Mouse (Mus musculus): Measurements from ENCODE around the gene Tut1. TPM values are rescaled to one million over a fixed set of nuclear protein-coding genes. Genes with fewer than 3 reads are reported as not detected.

Gene Tut1
- polyA plus RNA-seq, 1 experiment from 2014 or later, result 29.7 TPM

GRCm38 (mm10) chr19:8928689-8929223 lies 24.9 kb upstream of the Tut1 start:
- Histone ChIP-seq H3K36me3 (peaks cover 26% of the 10 kb centered on the region; the same call in 1 of the 2 replicates), H3K9me3 (no peaks in the 10 kb centered on the region), H3K4me1 (peaks cover 15% of the 10 kb centered on the region), H3K27ac (peak overlapping the region; percentile 92), H3K27me3 (no peaks in the 10 kb centered on the region), H3K9ac (peak overlapping the region; percentile 70; the same call in 1 of the 2 replicates), H3K4me2 (peak overlapping the region; percentile 67), H3K4me3 (peak overlapping the region; percentile 79)
- WGBS, result 24% methylated on average over 16 of the region's 16 CpGs
- peak; percentile 7; the same call in 1 of the 2 replicates for ATAC-seq (ENCODE audit: borderline replicate concordance, extremely low read depth, low FRiP score, low TSS enrichment)

GRCm38 (mm10) chr19:8929224-8930088 lies 24.2 kb upstream of the Tut1 start, which contains the start of the genes Rom1 and Eml3:
Gene Rom1 (minus strand): TSS chr19:8929356.
Gene Eml3 (plus strand): TSS chr19:8929552.
- H3K9ac ChIP-seq, result peak within 1 kb of the TSS; percentile 70
- peak within 1 kb of the TSS; percentile 79 for H3K4me3 ChIP-seq
- 1% methylated on average over 66 of the region's 74 CpGs for WGBS
- H3K4me1 ChIP-seq, result peaks cover 15% of the 10 kb centered on the region
- peak within 1 kb of the TSS; percentile 92 for H3K27ac ChIP-seq
- H3K27me3 ChIP-seq, result no peaks in the 10 kb centered on the region
- H3K36me3 ChIP-seq, result peaks cover 24% of the 10 kb centered on the region; the same call in 1 of the 2 replicates
- H3K4me2 ChIP-seq, result peak within 1 kb of the TSS; percentile 67
- H3K9me3 ChIP-seq, result no peaks in the 10 kb centered on the region
- ATAC-seq (ENCODE audit: borderline replicate concordance, extremely low read depth, low FRiP score, low TSS enrichment), result peak; percentile 84

GRCm38 (mm10) chr19:8930117-8930516 lies 23.5 kb upstream of the Tut1 start:
- H3K4me1 ChIP-seq, result peaks cover 15% of the 10 kb centered on the region
- peaks cover 30% of the 10 kb centered on the region for H3K36me3 ChIP-seq
- ATAC-seq (ENCODE audit: borderline replicate concordance, extremely low read depth, low FRiP score, low TSS enrichment), result no peak
- H3K27ac ChIP-seq, result peak overlapping the region; percentile 92
- WGBS, result 4% methylated on average over 11 of the region's 11 CpGs
- H3K9me3 ChIP-seq, result no peaks in the 10 kb centered on the region
- peak overlapping the region; percentile 70 for H3K9ac ChIP-seq
- no peaks in the 10 kb centered on the region for H3K27me3 ChIP-seq
- peak overlapping the region; percentile 67 for H3K4me2 ChIP-seq
- H3K4me3 ChIP-seq, result peak overlapping the region; percentile 79

GRCm38 (mm10) chr19:8930771-8931170 lies 22.9 kb upstream of the Tut1 start:
- H3K4me2 ChIP-seq, result peak overlapping the region; percentile 67
- no peaks in the 10 kb centered on the region for H3K27me3 ChIP-seq
- H3K9me3 ChIP-seq, result no peaks in the 10 kb centered on the region
- peaks cover 15% of the 10 kb centered on the region for H3K4me1 ChIP-seq
- H3K36me3 ChIP-seq, result peaks cover 31% of the 10 kb centered on the region
- 73% methylated on average over 7 of the region's 7 CpGs for WGBS
- ATAC-seq (ENCODE audit: borderline replicate concordance, extremely low read depth, low FRiP score, low TSS enrichment), result no peak
- H3K9ac ChIP-seq, result peak overlapping the region; percentile 70
- H3K4me3 ChIP-seq, result peak overlapping the region; percentile 79
- no peak overlapping the region for H3K27ac ChIP-seq

GRCm38 (mm10) chr19:8936736-8937135 lies 16.9 kb upstream of the Tut1 start:
- 85% methylated on average over 2 of the region's 2 CpGs for WGBS
- no peak overlapping the region for H3K27ac ChIP-seq
- peaks cover 42% of the 10 kb centered on the region for H3K36me3 ChIP-seq
- no peak for ATAC-seq (ENCODE audit: borderline replicate concordance, extremely low read depth, low FRiP score, low TSS enrichment)
- no peak overlapping the region for H3K9ac ChIP-seq
- no peak overlapping the region for H3K4me2 ChIP-seq
- no peak overlapping the region for H3K4me3 ChIP-seq
- no peaks in the 10 kb centered on the region for H3K9me3 ChIP-seq
- H3K4me1 ChIP-seq, result peaks cover 10% of the 10 kb centered on the region
- H3K27me3 ChIP-seq, result no peaks in the 10 kb centered on the region

- WGBS, result 78% methylated on average over 15 of the region's 15 CpGs
- Histone ChIP-seq H3K4me3 (no peak overlapping the region), H3K27me3 (no peaks in the 10 kb centered on the region), H3K4me2 (peak overlapping the region; percentile 69), H3K27ac (no peak overlapping the region), H3K36me3 (peaks cover 35% of the 10 kb centered on the region), H3K9me3 (no peaks in the 10 kb centered on the region), H3K9ac (peak overlapping the region; percentile 97; the same call in 1 of the 2 replicates), H3K4me1 (peaks cover 32% of the 10 kb centered on the region)
- no peak for ATAC-seq (ENCODE audit: borderline replicate concordance, extremely low read depth, low FRiP score, low TSS enrichment)
Measured at GRCm38 (mm10) chr19:8940526-8941133, 13.0 kb upstream of the Tut1 start.

GRCm38 (mm10) chr19:8941136-8941514 lies 12.5 kb upstream of the Tut1 start:
- peak overlapping the region; percentile 70 for H3K4me3 ChIP-seq
- no peaks in the 10 kb centered on the region for H3K9me3 ChIP-seq
- WGBS, result 31% methylated on average over 10 of the region's 10 CpGs
- peaks cover 38% of the 10 kb centered on the region for H3K36me3 ChIP-seq
- peak overlapping the region; percentile 97 for H3K9ac ChIP-seq
- H3K4me2 ChIP-seq, result peak overlapping the region; percentile 69
- peaks cover 32% of the 10 kb centered on the region for H3K4me1 ChIP-seq
- peak overlapping the region; percentile 97 for H3K27ac ChIP-seq
- no peaks in the 10 kb centered on the region for H3K27me3 ChIP-seq
- ATAC-seq (ENCODE audit: borderline replicate concordance, extremely low read depth, low FRiP score, low TSS enrichment), result peak; percentile 16; the same call in 1 of the 2 replicates

GRCm38 (mm10) chr19:8941515-8942217 lies 12.0 kb upstream of the Tut1 start, which contains the start of gene Mta2:
Gene Mta2 (plus strand): TSS chr19:8941875.
- under 1% methylated on average over 64 of the region's 64 CpGs for WGBS
- ATAC-seq (ENCODE audit: borderline replicate concordance, extremely low read depth, low FRiP score, low TSS enrichment), result peak; percentile 94
- peak within 1 kb of the TSS; percentile 70 for H3K4me3 ChIP-seq
- peaks cover 32% of the 10 kb centered on the region for H3K4me1 ChIP-seq
- no peaks in the 10 kb centered on the region for H3K27me3 ChIP-seq
- peak within 1 kb of the TSS; percentile 97 for H3K27ac ChIP-seq
- peak within 1 kb of the TSS; percentile 97 for H3K9ac ChIP-seq
- H3K36me3 ChIP-seq, result peaks cover 43% of the 10 kb centered on the region
- peak within 1 kb of the TSS; percentile 69 for H3K4me2 ChIP-seq
- no peaks in the 10 kb centered on the region for H3K9me3 ChIP-seq

GRCm38 (mm10) chr19:8942276-8942964 lies 11.2 kb upstream of the Tut1 start:
- Histone ChIP-seq H3K4me2 (peak overlapping the region; percentile 69), H3K36me3 (peaks cover 47% of the 10 kb centered on the region), H3K4me1 (peaks cover 32% of the 10 kb centered on the region), H3K9ac (peak overlapping the region; percentile 97), H3K27ac (peak overlapping the region; percentile 97), H3K27me3 (no peaks in the 10 kb centered on the region), H3K4me3 (peak overlapping the region; percentile 70), H3K9me3 (no peaks in the 10 kb centered on the region)
- WGBS, result under 1% methylated on average over 46 of the region's 46 CpGs
- ATAC-seq (ENCODE audit: borderline replicate concordance, extremely low read depth, low FRiP score, low TSS enrichment), result peak; percentile 54

GRCm38 (mm10) chr19:8943047-8943446 lies 10.6 kb upstream of the Tut1 start:
- Histone ChIP-seq H3K9ac (peak overlapping the region; percentile 97), H3K9me3 (no peaks in the 10 kb centered on the region), H3K4me3 (peak overlapping the region; percentile 70), H3K36me3 (peaks cover 47% of the 10 kb centered on the region), H3K4me2 (peak overlapping the region; percentile 69), H3K4me1 (peaks cover 32% of the 10 kb centered on the region), H3K27ac (peak overlapping the region; percentile 97; the same call in 1 of the 2 replicates), H3K27me3 (no peaks in the 10 kb centered on the region)
- WGBS, result 43% methylated on average over 2 of the region's 2 CpGs
- ATAC-seq (ENCODE audit: borderline replicate concordance, extremely low read depth, low FRiP score, low TSS enrichment), result no peak
